Mouse (Mus musculus) left cerebral cortex, adult 8-10 months (tissue): ENCODE results near the gene Slc22a14. TPM values are rescaled to one million over a fixed set of nuclear protein-coding genes. Genes with fewer than 3 reads are reported as not detected.
"Not testable (repeated sequence)": the region's sequence is repeated elsewhere in the genome, so short reads cannot be mapped to it uniquely, and the experiment has no call there.

Source experiments
- DNase-seq, 2 experiments: peaks; one replicate each; pipeline ENCODE4 v3.0.0; 2022; ENCODE audit warnings: low spot score in 2 of 2
- total RNA-seq, 4 experiments: library from RNA; stranded (reverse); gene quantifications; 2 replicates each; pipeline ENCODE4 v1.2.4; 2022

Gene Slc22a14
- total RNA-seq, result not detected

DNA sequence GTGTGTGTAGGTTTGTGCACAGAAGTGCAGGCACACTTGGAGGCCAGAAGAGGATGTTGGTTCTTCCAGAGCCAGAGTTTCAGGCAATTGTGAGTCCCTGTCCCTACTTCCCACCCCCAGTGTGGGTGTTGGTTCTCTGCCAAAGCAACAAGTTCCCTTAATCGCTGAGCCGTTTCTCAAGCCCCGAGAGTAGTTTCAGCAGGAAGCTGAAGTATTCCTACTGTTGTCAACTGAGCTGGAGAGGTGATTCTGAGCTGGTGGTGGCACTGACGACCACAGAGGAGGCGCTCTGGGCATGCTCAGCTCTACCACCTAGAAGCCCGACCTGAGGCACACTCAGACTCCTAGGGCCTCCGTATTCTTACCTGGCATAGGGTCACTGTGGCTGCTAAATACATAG, at the start of gene Slc22a14:
Slc22a14 (minus strand) TSS at position 270 of the 400 bp plus-strand sequence.
- no peak for DNase-seq

DNA sequence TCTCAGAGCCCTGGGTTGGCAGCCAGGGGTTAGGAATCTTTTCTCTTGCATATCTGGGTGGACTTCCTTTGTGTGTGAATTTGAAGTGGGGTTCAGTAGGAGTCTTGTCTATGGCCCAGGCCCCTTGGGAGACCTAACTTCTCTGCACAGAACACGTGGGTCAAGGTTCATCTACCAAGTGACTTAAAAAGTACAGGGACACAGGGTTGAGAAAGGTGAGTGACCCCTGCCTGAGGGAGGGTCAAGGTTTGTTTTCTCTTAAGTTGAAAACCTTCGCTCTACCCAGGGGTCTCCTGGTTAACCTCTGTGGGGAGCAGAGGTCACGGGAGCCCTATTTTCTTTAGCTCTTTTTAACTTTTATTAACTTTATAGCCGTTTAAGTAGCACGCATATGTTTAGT, 44.5 kb upstream of the Slc22a14 start:
- no peak for DNase-seq

DNA sequence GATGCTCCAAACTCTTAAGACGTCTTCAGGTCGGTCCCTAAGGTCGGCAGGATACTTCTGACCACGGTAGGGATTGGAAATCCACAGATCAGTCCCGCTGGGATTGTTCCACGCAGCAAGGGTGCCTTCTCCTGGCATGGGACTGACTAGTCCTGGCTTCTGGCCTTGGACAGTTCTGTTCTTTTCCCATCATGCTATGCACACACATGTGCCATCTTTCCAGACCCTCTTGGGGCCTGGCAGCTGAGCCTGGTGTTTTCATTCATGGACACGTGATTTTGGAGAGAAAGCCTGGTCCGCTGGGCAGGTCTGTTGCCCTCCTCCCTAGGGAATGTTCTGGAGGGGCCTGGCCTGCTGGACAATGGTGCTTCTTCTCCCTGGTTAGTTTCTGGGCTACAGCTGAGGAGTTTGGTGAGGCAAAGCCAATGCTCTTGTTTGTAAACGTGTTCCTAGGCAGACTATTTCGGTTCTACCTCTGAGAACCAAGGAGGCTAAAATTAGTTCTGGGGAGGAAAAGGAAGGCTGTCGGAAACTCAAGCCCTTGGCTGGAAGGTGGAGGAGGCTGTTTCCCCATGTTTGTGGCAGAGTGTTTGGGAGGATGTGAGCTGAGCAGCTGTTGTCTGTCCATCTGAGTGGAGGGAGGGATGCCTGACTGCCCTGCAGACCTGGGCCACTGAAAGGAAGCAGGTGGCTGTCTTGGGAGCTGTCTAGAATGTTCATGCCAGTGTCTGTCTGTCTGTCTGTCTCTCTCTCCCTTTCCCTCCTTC, 43.7 kb upstream of the Slc22a14 start:
- no peak for DNase-seq

- DNase-seq, result no peak
These were observed 42.5 kb upstream of the Slc22a14 start for GRCm38 (mm10) chr9:119407884-119408283.

- DNase-seq, result no peak
These were observed 38.7 kb upstream of the Slc22a14 start for GRCm38 (mm10) chr9:119404090-119404489.

DNA sequence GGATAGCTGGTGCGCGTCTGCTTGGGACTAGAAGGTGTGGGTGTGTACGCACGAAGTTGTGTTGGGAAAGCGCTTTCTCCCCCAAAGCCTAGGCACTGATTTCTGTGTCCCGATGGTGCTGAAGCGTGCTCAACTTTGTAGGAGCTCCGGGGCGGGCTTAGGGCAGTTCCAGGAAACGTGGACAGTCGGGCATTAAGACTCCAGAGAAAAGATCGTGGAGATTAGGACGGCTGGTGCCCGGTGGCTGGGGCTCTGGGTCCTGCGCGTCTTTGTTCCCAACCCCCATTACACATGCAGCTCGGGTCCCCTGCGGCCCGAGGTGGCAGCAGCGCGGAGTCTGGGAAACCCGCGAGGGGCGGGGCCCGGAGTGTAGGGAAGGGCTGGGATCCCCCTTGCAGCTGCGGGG, 37.9 kb upstream of the Slc22a14 start:
- DNase-seq, result peak in 1 of 2 experiments; percentile 40

- peak; percentile 43 to 53 for DNase-seq
These were observed 37.2 kb upstream of the Slc22a14 start for GRCm38 (mm10) chr9:119402253-119403235.

DNA sequence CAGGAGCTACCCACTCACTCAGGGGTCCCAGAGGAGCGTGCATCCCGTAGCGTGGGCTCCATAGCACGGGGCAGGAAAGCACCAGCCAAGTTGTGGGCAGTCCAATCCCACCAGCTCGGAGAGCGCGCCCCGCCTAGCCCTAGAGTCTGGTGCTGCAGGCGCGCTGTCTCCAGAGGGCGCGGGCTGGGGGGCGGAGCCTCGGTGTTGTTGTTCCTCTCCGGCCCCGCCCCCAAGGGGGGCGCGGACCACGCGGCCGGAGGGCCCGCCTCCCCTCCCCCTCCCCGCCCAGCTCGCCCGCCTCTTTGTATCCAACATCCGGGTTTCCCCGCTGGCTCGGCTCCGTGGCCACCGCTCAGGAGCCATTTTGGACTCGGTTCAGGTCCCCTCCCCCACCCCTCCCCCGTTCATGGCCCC, 36.5 kb upstream of the Slc22a14 start, which contains the start of gene Acvr2b:
Acvr2b (plus strand) TSS at position 318 of the 414 bp plus-strand sequence.
- DNase-seq, result peak; percentile 77 to 95

- no peak for DNase-seq
These were observed 36.0 kb upstream of the Slc22a14 start for GRCm38 (mm10) chr9:119401351-119401750.

DNA sequence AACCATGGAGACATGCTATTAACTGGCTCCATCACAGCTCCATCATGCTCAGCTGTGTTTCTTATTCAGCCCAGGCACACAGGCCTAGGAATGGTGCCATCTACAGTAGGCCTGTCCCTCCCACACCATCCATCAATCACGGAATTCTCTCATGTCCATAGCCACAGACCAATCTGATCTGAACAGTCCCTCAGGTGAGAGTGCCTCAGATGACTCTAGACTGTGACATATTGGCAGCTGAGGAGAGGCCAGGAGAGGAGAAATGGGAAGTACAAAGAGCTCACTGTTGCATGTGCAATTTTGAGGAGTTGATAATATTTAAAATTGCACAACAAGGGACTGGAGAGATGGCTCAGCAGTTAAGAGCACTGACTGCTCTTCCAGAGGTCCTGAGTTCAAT, 29.5 kb upstream of the Slc22a14 start:
- no peak for DNase-seq

DNA sequence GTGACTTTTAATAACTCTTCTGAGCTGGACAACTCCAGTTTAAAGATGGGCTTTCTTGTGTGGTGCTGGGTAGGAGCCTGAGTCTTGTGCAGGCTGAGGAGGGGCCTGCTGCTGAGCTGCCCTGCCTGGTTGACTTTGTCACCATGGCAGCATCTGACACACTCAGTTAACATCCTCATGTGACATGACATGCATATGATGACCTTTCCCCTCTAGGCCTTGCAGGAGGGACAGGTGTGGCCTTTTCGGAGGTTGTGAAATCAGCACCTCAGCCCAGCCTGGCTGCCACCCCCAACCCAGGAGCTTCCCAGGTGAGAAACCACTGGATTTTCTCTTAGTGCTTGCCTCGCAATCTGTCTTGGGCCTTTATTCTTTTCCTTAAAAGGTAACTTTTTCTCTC, 24.9 kb upstream of the Slc22a14 start:
- DNase-seq, result no peak

DNA sequence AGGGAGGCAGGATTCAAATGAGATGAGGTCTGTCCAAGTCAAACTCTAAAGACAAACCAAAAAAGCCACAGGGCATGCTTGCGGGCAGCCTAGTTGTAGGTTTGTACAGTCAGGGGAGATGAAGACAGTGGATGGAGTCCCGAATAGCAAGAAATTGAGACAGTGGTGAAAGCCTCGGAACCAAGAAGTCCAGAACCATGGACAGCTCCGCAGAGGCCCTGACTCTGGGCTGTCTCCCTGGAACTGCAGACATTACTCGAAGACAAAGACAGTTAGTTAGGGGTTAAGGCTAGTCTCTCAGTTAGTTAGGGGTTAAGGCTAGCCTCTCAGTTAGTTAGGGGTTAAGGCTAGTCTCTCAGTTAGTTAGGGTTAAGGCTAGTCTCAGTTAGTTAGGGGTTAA, 23.6 kb upstream of the Slc22a14 start:
- DNase-seq, result no peak

DNA sequence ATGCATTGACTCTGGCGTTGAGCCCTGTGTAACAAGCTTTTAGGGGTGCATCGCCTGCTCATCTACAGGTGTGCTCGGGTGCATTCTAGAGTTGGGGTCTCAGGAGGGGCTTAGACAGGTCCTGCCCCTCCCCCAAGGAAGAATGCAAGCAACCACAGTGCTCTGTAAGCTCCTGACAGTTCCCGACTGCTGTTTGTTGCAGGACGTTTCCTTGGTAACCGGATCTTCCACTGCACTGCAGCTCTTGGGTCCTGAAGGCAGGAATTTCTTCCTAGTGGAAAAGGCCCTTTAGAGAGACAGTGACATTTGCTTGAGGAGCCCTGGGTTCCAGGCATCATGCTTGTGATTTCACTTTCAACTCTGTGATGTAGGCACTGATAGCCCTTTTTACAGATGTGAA, 17.2 kb upstream of the Slc22a14 start:
- no peak for DNase-seq

DNA sequence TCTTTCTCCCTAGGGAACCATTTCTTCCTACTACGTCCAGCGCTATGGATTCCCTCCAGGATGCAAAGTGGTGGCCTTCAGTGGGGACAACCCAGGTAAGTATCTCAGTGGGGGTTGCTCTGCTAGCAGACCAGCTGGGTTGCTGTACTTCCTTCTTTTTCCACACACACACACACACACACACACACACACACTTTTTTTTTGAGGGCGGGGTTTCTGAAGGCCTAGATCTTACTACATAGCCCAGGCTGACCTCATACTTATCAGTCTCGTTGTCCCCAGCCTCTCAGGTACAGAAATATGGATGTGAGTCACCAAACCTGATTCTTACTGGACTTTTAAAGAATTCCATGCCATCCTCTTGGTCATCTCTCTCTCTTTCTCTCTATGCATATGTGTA, 12.9 kb upstream of the Slc22a14 start:
- no peak for DNase-seq

DNA sequence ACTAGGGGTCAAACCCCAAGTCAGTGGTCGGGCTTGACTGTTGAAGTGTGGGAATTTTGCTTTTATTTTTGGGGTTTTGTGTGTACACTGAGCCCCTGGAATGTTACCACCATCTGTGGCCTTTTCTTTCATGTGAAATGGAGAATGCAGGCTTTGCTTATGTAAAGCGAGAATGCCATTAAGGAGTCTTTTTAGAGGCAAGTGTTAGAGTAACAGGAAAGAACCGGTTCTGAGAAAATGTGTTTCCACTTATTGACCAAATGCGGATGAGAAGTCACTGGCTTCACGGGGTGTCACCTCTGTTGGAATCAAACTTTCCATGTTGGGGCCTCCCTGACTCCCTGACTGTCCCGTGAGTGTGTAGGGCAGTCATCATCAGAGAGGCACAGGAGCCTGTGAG, 10.2 kb upstream of the Slc22a14 start:
- no peak for DNase-seq

DNA sequence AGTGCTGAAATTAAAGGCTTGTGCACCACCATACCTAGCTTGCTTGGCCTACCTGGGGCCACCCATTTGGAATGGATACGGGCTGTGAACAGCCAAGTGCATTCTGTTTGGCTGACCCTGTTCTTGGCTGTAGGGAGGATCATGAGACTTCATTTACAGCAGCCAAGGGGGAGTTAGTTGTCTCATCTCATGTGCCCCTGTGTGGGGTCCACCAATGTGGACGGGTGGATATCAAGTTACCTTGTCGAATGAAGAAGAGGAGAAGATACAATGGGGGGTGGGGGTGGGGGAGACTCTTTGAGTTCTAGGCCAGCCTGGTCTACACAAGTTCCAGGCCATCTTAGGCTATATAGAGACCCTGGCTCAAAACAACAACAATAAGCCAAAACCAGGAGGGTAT, 9.7 kb upstream of the Slc22a14 start:
- DNase-seq, result no peak

- no peak for DNase-seq
These were observed 5.9 kb upstream of the Slc22a14 start for GRCm38 (mm10) chr9:119371251-119371650.

GRCm38 (mm10) chr9:119370770-119371169, 5.4 kb upstream of the Slc22a14 start:
- DNase-seq, result not testable (repeated sequence)

DNA sequence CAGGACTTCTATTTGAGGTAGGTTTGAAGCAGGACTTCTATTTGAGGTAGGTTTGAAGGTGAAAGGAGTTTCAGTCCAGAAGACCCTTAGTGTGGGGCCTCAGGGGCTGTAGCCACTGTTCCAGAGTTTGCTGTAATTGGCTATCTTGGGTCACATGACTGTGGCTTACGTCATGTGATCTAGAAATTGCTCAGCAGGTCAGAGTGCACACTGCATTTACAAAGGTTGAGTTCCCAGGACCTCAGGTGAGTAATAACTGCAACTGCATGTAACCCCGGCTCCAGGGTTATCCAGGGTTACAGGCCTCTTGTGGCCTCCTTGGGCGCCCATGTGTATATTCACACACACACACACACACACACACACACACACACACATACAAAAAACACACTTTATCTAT, 3.0 kb upstream of the Slc22a14 start:
- no peak for DNase-seq

- no peak for DNase-seq
These were observed 2.1 kb downstream of the Slc22a14 start for GRCm38 (mm10) chr9:119363229-119363628.

- DNase-seq, result no peak
These were observed 3.9 kb downstream of the Slc22a14 start for GRCm38 (mm10) chr9:119361416-119361815.

- no peak for DNase-seq
These were observed 7.3 kb downstream of the Slc22a14 start for GRCm38 (mm10) chr9:119358058-119358429.
